Mouse (Mus musculus) gastrocnemius, adult 8-10 months (tissue): ENCODE results near the gene Pgd. TPM values are rescaled to one million over a fixed set of nuclear protein-coding genes. Genes with fewer than 3 reads are reported as not detected.
"Not testable (repeated sequence)": the region's sequence is repeated elsewhere in the genome, so short reads cannot be mapped to it uniquely, and the experiment has no call there.

Source experiments
- DNase-seq, 2 experiments: peaks; one replicate each; pipeline ENCODE4 v3.0.0; 2022; ENCODE audit warnings: low spot score in 2 of 2
- total RNA-seq, 4 experiments: library from RNA; stranded (reverse); gene quantifications; 2 replicates each; pipeline ENCODE4 v1.2.4; 2022

Pgd gene
- total RNA-seq, 4 experiments from 2014 or later, result 12.3 to 18.6 (median 15.7) TPM

DNA sequence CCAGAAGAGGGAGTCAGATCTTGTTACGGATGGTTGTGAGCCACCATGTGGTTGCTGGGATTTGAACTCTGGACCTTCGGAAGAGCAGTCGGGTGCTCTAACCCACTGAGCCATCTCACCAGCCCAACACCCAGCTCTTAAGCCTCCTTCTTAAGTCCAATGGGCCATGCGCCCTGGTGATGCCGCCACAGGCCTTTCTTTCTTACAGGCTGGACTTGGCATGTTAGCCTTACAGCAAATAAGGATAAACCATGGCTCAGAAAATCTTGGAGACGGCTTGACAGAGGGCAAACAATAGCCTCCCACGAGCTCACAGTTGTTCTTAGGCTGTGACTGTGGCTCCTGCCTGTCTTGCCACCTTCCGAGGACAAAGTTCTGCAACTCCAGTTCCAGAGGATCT lies 3.4 kb upstream of the Pgd start:
- DNase-seq, result not testable (repeated sequence)

DNA sequence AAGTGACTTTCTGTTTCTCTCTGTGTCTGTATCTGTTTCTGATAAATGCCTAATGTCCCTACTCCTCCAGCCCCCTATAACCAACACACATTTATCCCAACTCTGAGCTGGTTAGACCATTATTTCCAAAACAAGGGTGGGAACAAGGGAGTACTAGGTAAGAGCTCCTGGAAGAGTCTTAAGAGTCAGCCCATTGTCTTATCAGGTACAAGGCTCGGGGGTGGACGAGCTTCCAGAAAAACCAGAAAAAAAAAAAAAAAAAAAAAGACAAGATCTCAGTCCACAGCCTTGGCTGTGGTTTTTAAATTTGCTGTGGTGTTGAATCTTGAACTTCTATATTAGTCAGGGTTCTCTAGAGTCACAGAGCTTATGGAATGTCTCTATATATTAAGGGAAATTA lies 1.4 kb upstream of the Pgd start:
- DNase-seq, result no peak

DNA sequence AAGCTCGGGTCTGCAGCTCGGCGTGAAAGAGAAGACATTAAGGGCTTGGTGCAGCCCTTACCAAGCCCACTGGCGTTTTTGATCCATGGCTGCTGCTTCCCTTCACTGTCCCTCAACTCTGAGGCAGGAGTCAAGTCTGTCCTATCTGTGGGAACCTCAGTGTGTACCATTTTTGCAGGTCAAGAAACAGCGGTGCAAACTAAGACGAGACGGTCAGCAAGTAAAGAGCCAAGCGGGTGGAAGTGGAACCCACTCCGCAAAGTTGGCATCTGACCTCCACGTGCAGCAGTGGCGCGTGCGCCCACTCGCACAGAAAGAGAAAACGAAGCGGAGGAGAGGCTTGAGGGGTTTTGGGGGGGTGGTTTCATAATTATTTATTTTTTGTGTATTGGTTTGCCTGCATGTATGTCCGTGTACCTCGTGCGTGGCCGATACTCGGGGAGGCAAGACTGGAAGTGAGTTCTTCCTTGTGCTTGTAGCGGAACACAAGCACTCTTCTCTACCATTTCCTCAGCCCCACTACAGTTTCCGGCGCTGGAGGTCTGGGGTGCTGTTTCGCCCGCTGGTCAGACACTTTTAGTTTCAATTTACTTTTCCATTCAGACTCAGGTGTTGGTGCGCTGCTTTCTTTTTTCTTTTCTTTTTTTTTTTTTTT lies 513 bp upstream of the Pgd start:
- peak in 1 of 2 experiments; percentile 13 for DNase-seq

DNA sequence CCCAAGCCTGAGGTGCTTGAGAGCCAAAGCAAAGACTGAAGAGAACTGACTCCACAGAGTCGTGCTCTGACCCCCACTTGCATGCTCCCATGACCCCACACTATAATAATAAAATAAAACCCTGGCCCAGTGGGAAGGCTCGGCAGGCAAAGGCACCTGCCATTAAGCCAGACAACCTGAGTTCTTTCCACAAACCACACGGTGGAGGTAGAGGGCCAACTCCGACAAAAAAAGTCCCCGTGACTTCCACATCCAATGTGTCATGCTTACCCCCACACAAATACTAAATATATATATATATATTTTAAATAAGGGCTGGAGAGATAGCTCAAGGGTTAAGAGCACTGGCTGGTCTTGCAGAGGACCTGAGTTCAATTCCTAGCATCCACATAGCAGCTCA lies 2.4 kb downstream of the Pgd start:
- no peak for DNase-seq

DNA sequence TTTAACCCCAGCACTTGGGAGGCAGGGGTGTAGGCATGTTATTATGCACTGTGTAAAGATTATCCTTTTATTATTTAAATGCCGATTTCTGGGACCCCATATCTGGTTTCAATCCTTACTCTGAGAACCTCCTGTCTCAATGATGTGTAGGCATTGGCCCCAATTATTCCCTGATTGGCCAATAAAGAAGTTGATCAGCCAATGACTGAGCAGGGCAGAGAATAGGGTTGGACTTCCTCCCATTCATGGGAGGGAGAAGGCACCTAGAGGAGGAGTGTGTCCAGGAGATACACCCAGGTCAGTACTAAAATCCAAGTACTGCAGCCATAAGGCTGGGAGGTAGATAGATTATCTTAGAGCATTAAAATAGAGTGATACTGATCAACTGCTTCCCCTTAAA lies 3.4 kb downstream of the Pgd start:
- DNase-seq, result no peak

DNA sequence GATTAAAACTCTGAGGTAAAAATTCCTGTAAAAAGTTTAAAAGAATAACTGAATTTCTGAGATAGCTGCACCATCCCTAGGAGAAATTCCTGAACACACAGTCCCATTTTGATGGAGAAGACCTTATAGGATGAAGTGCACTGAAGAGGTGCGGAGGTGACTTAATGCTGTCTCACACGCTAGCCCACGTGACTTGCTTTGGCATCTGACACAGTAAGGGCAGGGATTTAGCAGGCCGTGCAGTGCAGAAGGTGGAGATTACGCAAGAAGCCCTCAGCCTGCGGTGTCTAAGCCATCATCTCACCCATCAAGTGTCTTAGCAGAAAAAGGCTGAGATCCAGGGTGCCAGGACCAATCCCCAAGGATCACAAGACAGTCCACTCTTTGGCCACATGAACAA lies 5.4 kb downstream of the Pgd start:
- no peak for DNase-seq

DNA sequence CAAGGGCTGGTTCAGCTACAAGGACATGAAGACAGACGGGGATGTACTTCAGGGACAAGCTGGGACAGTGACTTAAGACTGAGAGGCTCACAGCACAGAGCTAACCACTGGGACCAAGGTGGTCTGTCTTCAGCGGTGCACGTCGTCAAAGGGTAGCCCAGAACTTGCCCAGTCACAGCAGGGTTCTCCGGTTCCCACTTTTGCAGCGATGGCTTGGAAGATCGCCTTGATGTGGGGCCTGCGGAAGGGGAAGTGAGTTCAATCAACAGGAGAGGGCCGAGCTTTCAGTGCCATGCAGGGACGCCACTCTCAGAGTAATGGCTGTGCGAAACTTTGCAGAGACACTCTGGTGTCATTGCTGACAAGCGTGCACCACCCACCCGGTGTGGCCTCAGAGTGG lies 6.7 kb downstream of the Pgd start:
- DNase-seq, result no peak

DNA sequence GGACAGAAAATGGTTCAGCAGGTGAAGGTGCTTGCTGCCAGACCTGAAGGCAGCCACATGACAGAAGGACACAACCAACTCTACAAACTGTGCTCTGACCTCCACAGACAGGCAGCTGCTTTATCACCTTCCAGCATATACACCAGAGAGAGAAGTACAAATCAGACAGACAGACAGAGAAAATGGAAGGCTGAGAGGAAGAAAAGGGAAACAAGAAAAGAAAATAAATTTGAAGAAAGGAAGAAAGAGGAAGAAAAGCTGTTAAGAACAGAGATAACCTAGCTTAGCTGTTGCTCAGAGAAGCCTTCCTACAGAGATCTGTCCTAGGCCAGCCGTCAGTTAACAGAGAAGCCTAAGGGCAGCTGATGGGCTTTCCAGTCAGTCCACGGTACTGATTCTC lies 7.4 kb downstream of the Pgd start:
- no peak for DNase-seq

DNA sequence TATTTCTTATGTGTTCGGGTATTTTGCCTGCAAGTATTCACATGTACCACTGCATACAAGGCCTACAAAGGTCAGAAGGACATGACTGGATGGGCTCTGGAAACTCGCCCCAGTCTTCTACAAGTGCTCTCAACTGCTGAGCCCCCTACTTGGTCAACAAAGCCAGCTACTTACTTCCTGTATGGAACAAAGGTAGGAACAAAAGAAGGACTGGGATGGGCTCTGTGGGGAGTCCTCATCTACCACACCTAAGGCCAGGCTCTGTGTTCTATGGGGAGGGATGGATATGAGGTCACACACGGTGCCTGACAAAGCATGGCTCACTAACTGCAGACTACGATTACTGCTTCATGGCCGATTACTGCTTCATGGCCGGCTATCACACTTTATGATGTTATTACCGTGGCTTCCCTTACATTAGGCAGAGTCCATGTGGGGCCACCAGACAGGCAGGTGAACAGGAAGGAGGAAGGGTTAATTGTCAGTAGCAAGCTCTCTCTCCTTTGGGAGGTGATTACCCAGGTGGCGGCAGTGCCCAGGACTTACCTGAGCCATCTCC lies 9.1 kb downstream of the Pgd start:
- DNase-seq, result no peak

DNA sequence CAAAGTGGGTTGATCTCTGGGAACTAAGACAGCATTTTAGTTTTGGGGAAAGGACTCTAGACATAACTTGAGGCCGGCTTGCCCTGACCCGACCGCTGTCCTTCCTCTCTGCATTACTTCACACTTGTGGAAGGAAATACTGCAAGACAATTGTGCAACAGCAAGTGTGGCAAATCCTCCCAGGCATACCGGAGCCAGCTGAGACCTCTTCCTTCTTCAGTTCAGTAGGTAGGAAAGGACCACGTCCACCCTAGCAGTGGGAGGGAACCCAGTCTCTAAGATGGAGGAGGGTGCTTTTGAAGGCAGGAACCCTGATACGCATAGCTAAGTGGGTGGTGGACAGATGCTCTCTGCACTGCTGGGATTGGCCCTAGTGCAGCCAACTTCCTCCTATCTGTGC lies 10.9 kb downstream of the Pgd start:
- no peak for DNase-seq

DNA sequence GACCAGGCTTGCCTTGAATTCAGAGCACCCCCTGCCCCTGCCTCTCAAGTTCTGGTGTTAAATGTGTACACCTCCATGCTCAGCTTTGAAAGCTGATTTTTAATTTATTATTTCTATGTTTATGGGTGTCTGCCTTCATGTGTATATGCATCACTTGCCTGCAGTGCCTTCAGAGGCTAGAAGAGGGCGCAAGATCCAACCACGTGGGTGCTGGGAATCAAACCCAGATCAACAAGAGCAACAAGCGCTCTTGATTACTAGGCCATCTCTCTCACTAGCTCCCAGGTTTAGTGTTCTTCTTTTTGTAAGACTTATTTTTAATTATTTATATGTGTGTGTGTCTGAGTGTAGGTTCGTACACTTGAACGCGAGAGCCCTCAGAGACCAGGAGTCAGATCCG lies 11.7 kb downstream of the Pgd start:
- DNase-seq, result no peak

DNA sequence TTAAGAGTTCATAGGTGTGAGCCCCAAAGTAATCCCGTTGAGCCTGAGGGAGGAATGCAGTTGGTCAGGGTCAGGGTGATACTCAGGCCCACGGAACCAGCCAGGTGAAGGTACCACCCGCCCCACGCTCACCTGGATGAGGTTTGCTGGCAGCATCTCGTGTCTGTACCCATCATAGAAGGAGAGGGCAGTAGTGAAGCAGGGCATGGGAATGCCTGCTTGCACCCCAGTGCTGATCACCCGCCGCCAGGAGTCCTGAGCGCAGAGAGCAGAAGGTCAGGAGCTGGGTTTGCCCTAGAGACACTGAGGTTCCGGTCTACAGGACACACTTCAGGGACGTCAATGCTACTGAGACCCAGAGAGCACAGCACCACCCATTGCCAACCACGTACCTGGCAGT lies 15.8 kb downstream of the Pgd start:
- DNase-seq, result no peak

DNA sequence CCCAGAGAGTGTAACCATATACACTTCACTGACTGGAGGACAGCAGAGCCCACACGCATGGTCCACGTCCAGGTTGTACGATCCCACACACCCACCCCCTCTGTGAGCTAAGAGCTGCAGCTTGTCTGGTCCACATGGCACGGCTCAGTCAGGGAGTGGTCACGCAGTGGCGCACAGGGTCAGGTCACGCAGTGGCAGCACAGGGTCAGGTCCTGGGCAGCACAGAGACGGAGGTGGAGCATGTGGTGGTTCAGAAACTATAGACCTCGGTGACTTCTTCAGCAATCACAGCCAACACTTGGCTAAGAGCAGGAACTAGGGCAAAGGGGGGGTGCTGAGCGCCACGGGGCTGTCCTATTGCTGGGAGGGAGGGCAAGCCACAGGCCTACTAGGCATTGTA lies 16.3 kb downstream of the Pgd start:
- peak; percentile 21 to 45 for DNase-seq

DNA sequence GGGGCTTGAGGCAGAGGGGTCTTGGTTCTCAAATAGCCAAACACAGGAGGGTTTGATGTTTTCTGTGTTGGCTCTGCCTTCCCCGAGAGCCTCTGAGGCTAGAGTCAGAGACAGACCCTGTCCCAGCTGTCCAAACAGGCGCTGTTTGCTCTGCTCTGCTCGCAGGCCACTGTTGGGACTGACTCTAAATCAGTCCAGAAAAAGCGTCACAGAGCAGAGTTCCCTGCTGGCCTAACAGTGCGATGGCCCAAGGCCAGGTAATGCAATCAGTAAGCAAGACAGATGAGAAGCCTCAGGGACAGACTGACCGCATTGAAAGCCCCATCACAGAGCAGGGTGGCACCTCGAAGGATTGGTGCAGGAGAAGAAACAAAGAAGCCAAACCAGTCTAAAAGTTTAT lies 17.0 kb downstream of the Pgd start:
- DNase-seq, result peak; percentile 30 to 43

DNA sequence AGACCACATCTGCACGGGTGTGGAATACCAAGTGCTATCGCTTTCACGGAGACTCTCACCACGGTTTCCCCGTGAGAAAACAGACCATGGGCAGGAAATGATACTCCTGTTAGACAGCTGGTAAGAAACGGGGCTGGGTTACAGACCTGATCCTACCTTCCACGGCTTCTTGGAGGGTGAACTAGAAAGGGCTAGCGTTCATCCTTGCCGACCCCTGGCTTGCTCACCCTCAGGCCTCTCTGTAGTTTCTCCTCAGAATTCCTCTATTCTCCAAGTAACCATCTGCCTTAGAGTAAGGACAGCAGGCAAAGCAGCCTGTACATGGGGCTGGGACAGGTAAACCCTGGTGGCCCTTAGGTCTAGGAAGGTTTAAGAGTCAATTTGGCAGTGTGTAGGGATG lies 17.4 kb downstream of the Pgd start:
- no peak for DNase-seq

DNA sequence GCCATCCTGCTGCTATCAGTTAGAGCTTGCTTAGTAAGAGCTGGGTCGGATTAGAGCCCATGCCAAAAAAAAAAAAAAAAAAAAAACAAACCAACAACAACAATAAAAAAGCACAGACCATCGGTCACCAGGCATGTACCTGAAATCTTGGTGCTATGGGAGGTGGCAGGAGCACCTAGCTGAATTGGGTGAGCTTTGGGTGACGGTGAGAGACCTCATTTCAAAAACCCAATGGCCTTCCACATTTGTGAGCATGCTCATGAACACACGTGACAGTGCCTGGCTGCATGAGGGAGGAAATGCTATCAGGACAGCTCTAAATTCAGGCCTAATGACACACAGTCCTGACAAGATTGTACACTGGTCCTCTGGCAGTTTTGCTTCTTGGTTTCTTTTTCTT lies 18.5 kb downstream of the Pgd start:
- DNase-seq, result no peak

DNA sequence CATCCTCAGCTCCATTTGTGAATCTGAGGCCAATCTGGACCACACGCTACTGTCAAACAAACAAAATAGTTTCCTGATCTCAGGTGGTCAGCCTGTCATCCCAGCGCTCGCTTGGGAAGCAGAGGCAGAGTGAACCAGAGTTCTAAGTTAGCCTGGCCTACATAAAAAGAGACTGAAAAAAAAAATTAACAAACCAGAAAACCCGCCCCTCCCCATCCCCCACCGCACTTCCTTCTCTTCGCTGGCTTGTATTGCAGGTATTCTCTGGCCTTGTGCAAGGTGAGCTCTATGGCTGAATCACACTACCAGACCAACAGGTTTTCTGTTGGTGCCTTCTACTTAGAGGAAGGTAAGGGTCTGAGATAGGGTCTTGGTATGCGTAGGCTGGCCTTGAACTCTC lies 19.0 kb downstream of the Pgd start:
- no peak for DNase-seq

DNA sequence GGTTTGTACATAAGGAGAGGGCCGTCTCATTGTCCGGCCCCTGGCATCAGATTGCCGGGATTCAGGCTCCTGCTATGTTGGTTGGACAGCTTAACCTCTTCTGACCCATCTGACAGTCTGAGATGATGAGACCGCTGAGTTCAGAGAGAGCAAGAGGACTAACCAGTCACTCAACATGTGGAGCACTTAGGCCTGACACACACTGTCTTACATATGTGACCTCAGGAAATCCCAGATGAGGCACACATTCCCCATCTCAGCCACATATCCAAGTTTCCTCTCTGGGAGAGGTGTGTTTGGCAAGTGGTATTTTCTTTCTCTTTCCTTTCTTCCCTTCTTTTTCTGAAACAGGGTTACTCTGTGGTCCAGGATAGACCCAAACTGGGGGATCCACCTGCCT lies 21.4 kb downstream of the Pgd start:
- DNase-seq, result no peak

DNA sequence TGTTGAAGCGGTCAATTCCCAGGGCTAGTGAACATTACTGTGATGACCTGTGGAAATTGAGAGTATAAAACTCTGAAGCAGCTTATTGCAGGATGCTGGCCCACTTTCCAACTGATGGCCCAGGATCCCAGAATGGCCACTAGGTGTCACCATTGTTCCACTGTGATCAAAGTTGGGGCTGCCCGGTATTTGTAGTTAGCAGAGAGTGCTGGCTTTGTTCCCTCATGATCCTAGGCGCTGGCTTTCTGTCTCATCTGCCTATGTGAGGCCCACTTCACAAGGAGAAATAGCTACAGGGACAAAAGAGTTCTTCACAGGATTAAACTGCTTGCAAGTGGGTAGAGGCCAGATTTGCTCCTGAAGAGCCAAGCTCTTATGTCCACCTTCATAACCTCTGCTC lies 22.1 kb downstream of the Pgd start:
- peak; percentile 56 to 71 for DNase-seq

DNA sequence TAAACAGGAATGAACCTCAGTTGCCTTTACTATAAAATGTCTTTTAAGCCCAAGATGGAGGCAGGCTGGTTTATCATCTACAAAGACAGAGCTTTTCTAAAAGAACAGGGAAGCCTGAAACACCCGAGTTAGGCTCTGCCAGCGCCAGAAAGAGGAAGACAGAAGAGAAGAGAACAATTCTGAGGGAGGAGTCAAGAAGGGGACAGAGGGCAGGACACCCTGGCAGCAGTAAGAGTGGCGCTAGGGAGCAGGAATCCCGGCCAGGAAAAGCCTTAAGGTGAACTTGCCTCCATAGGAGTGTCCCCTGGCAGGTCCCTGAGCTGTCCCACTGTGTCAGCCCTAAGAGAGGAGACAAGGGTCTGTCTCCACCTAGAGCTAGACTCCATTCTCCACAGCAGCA lies 23.0 kb downstream of the Pgd start:
- DNase-seq, result no peak

DNA sequence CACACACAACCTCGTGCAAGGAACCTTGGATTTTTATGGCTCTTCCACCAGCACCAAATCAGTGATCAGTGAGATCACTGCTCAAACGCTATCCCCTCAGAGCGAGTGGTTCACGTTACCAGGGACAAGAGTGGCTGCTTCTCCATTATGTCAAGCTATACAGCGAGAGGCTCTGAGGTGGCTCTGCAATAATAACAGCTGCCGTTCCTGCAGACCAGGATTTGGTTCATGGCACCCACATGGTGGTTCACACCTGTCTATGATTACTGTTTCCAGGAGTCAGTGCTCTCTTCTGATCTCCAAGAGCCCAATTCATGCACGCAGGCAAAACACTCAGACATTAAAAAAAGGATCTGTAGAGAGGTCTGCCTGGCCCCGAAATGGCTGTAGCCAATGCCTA lies 28.1 kb downstream of the Pgd start:
- DNase-seq, result no peak

DNA sequence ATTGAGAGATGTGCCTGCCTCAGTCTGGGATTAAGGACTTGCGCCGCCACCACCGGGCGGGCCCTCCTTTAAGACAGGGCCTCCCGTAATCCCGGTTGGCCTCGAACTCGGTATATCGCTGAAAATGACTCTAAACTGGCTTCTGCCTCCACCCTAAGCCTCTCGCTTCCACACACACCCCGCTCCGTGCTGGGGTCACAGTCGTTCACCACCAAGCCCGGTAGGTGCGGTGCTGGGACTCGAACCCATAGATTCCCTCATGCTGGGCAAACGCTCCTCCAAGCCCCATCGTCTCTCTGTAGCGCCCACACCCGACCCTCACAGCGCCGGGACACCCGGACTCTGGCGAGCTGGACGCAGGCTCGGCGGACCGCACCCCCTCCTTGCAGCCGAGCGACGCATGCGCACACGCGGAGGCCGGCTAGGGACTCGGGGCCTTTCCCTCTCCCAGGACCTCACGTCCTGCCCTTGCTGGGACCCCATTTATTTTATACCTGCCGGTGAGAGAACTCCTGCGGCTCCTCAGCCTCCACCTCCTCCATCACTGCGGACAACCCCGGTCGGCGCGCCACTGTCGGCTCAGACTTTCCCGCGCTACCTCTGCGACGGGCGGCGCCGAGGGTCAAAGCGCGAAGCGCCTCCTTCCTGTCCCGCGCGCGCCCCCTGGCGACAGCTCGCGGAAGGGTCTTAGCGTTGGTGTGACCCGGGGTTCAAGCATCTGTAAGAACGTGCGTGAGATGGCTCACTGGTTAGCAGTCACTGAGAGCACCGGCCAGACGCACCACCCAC lies 29.4 kb downstream of the Pgd start, which contains the start of gene Cenps:
Gene Cenps, minus strand, starts transcription at position 648 of the 789 bp plus-strand sequence.
- DNase-seq, result peak; percentile 72 to 80
